Comparison of ENCODE assay signal across 9 mouse cellular contexts in the genomic region with DNA sequence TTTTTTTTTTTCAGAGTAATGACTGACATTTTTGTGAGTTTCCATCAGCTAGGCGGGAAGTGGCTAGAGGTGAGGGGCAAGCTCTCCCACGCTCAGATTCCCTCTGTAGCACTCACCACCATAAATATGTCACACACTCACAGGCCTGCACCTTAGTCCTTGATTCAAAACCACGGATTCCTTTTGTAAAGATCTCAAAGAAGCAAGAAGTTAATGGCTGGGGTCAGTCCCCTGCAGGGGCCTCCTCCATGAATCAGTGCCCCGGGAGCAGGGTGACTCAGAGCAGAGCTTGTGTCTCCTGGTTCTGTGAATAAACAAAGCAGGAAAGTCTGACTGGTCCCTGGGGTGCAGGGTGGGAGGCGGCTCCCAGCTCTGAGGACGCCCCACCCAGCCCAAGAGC. TPM values are rescaled to one million over a fixed set of nuclear protein-coding genes. Genes with fewer than 3 reads are reported as not detected.
DNase-seq lines count a peak whose midpoint lies in the region; ATAC-seq lines count a peak whose summit lies in the region.
"Had no signal": no experiment of that assay in that cellular context is flagged by ENCODE, and none has a peak within 500 bp of the region (broad histone marks: within the 10 kb centered on the region; RNA-seq: fewer than 3 reads in every experiment).

No protein-coding gene starts in this region.

- H3K9ac ChIP-seq in kidney, embryonic 15.5 days, result no peak overlapping the region
- H3K9ac ChIP-seq in limb, embryonic 13.5 days, result 0 out of 2 replicates have a peak overlapping the region, but pooled peaks have one; percentile 19

- H3K4me3 ChIP-seq in kidney, embryonic 15.5 days (replicated peaks), result no peak overlapping the region
- no peak overlapping the region for H3K4me3 ChIP-seq in limb, embryonic 13.5 days

- peak; percentile 80 for ATAC-seq in kidney, embryonic 15.5 days (replicated peaks; ENCODE audit: low FRiP score)
- no peak for ATAC-seq in limb, embryonic 13.5 days (ENCODE audit: low FRiP score, low read depth)

- 0 out of 2 replicates have a peak overlapping the region, but pooled peaks have one; percentile 18 for H3K27ac ChIP-seq in kidney, embryonic 15.5 days
- no peak overlapping the region for H3K27ac ChIP-seq in limb, embryonic 13.5 days

- peaks cover 18% of the 10 kb centered on the region for H3K4me1 ChIP-seq in kidney, embryonic 15.5 days
- H3K4me1 ChIP-seq in limb, embryonic 13.5 days, result peaks cover 28% of the 10 kb centered on the region

- 0 out of 2 replicates have a peak overlapping the region, but pooled peaks have one; percentile 27 for H3K4me2 ChIP-seq in kidney, embryonic 15.5 days
- no peak overlapping the region for H3K4me2 ChIP-seq in limb, embryonic 13.5 days (replicated peaks)
- H3K4me2 ChIP-seq: liver, embryonic 11.5 days had no signal

- H3K27me3 ChIP-seq in kidney, embryonic 15.5 days, result peaks cover 35% of the 10 kb centered on the region
- no peaks in the 10 kb centered on the region for H3K27me3 ChIP-seq in limb, embryonic 13.5 days

- DNase-seq in kidney, postnatal 25 days, result no peak
- peak; percentile 92 for DNase-seq in NIH3T3 (ENCODE audit: low read depth)
- peak; percentile 28 for DNase-seq in embryo, embryonic 9.5 days (ENCODE audit: extremely low spot score)
- no peak for DNase-seq in spleen, postnatal 14 days (ENCODE audit: low spot score in 2 of 2)
- DNase-seq in layer of hippocampus, adult 9-10 months (ENCODE audit: low spot score), result no peak
- DNase-seq: thymus, postnatal 14 days had no signal

- H3K36me3 ChIP-seq in kidney, embryonic 15.5 days, result no peaks in the 10 kb centered on the region
- no peaks in the 10 kb centered on the region for H3K36me3 ChIP-seq in limb, embryonic 13.5 days

- WGBS in kidney, embryonic 15.5 days, result 7% methylated on average over 6 of the region's 6 CpGs
- WGBS in limb, embryonic 13.5 days, result 19% methylated on average over 6 of the region's 6 CpGs

- H3K9me3 ChIP-seq in kidney, embryonic 15.5 days (replicated peaks), result no peaks in the 10 kb centered on the region
- H3K9me3 ChIP-seq in limb, embryonic 13.5 days, result no peaks in the 10 kb centered on the region

RNA-seq across cellular contexts. Expression of gene Twist2, which starts 15.3 kb away (rescaled TPM):
- polyA plus RNA-seq in kidney, embryonic 15.5 days (2015; fragmentation: Nextera tagmentation; extraction: Ambion mirVana), result 6.9 and 8.9 TPM in 2 replicates
- polyA plus RNA-seq in limb, embryonic 13.5 days (2015; fragmentation: Nextera tagmentation; extraction: Ambion mirVana), result 59.2 and 63.3 TPM in 2 replicates

Comparison
In these comparisons a context has a peak if more than half of its experiments do, and no peak if none do; other contexts are left out.
1. DNase-seq: peak in NIH3T3 (single experiment) and embryo, embryonic 9.5 days (single experiment); none in kidney, postnatal 25 days (0 of 2), spleen, postnatal 14 days (0 of 2) and layer of hippocampus, adult 9-10 months (single experiment).